Mouse (Mus musculus) urinary bladder, postnatal 36 days (tissue): ENCODE data around the gene Gorasp2.

Source experiments
- DNase-seq, 2 experiments: peaks; one replicate each; pipeline ENCODE4 v3.0.0; 2022; ENCODE audit warnings: low spot score in 2 of 2, mixed read lengths in 1 of 2

Gorasp2 gene

DNA sequence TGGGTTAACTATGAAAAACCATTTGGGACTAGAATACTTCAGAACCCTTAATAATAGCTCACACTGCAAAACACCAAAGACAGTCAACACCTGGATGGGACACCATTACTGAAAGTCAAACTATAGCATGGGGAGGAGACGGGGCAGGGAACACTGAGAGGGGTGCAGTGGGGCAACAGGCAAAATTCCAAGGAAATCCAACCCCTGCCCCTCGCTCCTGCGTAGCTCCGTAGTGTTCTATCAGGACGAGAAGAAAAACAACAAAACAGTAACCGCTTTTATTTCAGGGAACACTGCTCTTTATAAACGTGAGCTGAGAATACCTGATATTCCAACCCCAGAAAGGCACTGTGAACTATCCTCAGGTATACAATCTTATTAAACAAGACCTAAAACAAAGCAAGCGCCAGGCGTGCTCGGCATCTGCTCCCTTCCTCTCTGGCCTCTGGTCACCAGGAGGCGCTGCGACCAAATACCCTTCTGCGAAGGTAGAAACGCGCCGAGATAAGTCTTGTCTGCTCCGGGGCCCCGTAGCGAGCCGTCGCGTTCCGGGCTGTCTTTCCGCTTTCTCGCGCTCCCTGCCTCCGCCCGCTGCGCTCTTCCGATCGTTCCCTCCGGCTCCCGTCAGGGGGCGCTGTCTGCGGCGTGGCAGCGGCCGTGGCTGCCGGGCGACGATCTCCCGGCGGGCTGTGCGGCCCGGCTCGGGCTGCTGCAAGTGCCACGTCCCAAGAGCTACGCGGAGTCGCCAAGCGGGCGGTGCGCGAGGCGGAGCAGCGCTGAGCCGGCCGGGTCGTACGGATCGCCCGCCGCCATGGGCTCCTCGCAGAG, at the start of gene Gorasp2:
Gorasp2 (plus strand) TSS at position 690 of the 828 bp plus-strand sequence.
- DNase-seq = peak; percentile 95

DNA sequence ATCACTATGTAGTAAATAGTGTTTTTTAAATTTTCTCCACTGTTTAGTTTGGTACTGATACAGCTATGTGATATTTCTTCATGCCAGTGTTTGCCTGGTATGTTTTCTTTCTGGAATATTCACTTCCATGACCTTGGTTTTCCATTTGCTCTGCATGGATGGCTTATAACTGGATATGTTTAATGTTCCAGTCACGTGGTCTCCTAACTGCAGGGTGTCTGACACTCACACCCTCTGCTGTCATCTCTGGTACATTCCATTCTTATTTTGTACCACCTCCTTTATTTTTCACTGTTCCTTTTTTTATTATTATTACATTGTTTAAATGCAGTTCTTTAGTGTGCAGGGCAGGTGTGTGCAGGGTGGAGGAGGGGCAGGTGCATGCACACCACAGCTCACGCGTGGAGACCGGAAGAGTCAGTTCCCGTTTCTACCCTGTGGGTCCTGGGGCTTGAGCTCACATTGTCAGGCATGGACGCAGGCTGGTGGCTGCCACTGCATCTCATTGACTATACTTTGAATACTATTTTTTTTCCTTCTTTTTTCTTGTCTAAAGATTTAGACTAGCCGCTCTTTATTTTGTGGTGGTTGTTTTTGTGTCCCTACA, 46.5 kb upstream of the Gorasp2 start:
- DNase-seq = no peak

DNA sequence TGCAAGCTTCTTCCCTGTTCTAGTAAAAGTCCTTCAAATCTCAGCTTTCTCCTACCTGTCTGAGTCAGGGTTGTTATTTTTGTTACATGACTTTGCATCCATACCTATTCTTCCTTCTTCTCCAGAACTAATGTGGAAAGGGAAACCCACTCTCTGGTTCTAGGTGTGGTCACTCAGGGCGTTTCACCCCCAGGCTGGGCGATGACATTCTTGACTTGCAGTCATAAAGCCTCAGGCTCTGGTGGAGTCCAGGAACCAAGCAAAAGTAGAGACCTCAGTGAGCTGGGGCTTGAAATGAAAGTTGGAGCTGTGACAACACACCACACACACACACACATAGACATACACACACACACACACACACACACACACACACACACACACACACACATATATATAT, 45.3 kb upstream of the Gorasp2 start:
- no peak for DNase-seq

DNA sequence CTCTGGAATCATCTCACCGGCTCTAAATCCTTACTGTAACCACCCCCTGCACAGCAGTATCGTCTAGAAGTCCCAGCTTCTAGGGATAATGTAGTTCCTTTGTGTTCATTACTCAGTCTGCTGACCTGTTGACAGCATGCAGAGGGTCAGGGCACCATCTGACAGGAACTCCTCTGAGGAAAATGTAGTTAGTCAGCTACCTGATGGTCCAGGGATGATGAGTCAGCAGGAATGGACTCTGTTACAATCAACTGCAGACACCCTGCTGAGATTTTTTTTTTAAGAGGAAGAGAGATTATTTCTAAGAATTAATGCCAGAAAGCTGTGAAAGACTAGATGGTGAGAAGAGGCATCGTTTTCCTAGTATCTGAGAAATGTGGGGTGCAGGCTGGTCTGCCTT, 44.8 kb upstream of the Gorasp2 start:
- no peak for DNase-seq

DNA sequence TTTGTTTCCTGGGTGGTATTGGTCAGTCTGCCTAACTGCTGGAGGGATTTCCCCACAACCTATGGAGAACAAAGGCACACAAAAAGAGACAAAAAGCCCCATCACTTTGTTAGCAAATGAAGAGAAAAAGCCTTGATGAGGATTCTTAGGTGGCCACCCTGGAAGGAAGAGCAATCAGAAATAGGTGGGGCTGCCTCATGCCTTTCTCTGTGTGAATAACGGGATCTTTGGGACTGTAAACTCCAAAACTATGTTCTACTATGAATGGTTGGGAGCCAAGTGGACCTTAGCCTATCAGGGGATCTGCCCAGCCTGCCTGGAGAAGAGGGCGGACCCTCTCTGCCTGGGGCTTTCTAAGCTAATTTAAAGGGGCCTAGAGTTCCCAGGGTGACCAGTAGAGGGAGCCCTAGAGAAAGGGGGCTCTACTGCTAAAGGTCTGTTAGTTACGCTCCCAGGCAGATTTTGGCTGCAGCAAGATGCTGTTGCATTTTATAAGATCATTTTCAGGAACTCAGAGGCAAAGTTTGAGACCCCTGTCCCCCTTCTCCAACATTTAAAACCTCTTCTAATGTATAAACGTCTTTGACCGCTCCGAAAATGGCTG, 42.0 kb upstream of the Gorasp2 start:
- no peak for DNase-seq

DNA sequence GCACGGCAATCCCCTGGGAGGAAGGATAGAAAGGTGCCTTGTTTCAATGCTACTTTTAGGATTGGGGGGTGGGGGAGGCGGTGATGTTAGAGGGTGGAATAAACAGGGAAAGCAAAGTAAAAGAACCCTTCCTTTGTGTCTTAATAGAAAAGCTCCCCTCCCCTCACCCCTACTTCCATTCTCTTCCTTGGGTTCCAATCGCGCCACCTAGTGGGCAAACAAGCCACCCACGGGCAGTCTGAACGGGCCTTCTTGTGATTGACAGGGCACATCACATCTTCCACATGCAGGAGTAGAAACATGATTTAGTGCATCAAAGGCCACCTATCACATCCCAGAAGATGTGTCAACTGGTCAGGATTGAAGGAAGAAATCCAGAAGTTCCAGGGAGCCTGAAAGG, 41.2 kb upstream of the Gorasp2 start:
- DNase-seq = no peak

DNA sequence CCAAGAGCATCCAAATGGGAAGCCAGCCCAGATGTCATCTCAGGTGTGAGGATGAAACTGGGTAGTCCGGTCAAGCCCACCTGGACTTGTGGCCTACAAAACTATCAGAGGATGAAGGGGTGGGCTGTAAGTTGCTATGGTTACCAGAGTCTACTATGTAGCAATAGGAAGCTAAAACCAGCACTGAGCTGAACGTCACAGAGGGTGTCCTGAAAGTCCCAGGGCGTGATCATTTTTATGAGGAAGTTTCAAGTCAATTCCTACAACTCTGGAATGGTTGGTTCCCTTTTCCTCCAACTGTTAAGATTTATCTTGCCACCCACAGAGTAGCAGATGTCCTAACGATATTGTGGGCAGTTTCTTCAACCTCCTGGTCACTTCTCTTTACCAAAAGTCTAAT, 39.1 kb upstream of the Gorasp2 start:
- no peak for DNase-seq

DNA sequence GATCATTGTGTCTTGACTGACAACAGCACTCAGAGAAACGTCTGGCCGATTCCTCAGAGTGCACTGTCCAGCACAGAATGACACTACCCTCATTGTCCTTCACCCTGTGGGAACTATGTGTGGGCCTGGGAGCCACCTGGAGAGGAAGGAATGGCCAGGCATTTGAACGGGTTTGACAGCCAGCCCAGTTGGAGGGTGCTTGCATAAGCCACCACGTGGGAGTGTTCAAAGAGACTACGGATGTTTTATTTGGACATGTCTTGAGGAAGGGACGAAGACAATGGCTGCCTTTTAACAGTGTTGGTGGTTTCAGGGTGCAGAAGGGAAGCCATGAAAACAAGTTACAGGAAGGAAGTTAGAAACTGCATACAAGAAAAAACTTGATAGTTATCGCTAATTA, 35.6 kb upstream of the Gorasp2 start:
- DNase-seq = no peak

DNA sequence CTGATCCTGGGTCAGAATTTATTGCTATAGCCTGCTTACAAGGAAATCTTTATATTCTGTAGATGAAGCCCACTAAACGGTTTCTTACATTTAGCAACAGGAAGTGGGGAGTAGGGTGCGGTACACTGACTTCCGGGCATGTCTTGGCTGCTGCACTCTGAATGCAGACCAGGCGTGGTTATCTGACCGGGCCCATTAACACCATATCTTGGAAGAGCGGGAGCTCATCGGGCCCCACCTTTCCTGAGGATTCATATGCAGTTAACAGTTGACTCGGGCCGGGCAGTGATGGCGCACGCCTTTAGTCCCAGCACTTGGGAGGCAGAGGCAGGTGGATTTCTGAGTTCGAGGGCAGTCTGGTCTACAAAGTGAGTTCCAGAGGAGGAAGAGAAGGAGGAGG, 33.0 kb upstream of the Gorasp2 start:
- no peak for DNase-seq

DNA sequence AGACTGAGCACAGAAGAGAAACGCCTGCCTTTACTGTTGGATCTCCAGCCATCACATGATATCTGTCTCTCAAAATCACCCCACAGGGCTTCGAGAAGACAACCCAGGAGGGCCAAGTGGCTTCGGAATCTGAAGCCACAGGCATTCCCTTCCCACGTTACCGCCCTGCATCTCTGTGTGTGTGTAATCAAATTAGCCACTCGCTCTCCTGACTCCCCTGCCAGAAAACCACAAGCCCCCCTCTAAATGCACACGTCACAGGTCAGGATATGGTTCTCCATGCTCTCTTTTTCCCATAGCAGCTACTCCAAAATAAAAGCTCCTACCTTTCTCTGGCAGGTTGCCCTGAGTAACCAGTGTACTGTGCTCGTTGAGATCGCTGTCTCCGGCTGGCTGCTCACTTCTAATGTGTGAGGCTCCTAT, 32.0 kb upstream of the Gorasp2 start:
- DNase-seq = no peak

DNA sequence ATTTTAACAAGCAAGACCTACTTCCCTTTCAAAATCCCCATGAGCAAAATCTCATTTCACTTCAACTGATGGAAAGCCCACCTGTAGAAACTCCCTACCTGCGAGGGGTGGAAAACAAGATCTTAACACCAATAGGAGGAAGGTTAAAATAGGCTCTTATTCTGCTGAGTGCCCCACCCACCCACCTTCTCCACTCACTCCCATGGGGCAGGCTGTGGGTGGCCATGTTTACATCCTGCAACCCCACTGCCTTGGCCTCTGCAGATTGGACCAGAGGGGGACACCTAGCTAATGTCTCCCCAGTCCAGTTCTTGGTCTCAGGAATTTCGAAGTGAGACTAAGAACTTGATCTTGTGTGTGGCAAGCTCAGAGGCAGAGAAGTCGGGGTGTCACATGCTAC, 31.5 kb upstream of the Gorasp2 start:
- no peak for DNase-seq

DNA sequence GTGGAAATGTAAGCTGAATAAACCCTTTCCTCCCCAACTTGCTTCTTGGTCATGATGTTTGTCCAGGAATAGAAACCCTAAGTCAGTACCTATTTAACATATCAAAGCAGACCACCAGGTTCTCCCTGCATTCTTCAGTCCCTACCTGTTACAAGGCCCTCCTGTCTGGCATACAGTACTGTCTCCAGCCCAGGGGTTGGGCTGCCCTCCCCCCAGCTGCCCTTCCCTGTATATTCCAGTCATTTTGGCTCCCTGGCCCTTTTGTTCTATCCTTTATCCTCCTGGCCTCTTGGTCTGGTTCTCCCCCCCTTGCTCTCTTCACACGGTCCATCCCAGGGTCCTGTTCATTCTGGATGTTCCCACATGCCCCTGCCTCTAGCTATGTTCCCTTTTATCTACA, 30.1 kb upstream of the Gorasp2 start:
- DNase-seq = no peak

DNA sequence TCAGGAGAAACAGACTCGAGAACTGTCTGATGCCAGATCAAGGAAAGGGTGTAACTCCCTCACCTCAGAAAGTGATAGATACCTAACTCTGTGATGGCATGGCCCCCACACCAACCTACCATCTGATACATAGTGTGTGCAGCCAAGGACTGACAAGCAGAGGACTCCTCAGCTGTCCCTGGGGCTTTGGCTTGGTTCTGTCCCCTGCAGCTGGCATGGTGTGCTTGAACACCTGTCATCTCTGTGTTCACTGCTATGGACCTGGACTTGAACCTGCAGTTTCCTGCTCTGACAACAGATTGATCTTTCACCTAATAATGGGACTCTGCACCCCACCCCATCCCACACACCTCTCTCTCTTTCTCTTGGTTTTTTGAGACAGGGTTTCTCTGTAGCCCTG, 29.0 kb upstream of the Gorasp2 start:
- no peak for DNase-seq

DNA sequence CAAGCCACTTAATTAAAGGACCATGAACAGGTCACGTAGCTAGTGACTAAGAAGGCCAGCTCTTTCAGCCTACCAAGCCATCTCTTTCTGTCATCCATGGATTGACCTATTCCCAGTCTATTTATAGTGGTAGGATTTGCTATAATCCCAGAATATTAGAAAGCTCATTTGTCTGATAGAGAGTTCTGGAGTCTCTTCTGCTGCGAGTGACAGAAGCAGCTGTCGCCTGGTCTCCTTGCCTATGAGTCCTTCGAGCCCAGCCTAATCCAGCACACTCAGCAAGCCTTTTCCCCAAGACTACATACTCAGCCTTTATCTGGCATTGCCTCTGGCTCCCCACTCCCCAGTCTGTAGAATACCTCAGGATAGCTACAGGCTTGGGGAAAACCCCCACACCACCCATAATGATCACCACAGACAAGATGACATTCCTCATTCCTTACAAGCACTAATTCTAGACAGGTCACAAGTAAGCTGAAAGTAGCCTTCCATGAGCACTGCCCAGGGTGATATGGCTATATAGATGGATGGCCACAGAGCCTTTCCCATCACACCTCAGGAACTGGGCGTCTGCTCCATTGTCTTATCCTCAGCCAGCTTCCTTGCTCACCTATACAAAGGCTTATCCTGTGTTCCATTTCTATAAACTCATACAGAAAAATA, 27.2 kb upstream of the Gorasp2 start:
- no peak for DNase-seq

DNA sequence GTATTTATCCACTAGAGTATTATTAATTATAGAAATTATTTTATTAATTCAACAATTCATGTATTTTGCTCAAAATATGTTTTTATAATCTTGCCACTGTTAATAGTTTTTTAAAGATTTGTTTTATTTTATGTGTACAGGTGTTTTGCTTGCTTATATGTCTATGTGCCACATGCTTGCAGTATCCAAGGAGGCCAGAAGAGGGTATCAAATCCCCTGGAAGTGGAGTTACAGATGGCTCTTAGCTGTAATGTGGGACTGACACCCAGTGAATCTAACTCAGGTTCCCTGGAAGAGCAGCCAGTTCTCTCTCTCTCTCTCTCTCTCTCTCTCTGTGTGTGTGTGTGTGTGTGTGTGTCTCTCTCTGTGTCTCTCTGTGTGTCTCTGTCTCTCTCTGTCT, 20.4 kb upstream of the Gorasp2 start:
- DNase-seq = no peak

DNA sequence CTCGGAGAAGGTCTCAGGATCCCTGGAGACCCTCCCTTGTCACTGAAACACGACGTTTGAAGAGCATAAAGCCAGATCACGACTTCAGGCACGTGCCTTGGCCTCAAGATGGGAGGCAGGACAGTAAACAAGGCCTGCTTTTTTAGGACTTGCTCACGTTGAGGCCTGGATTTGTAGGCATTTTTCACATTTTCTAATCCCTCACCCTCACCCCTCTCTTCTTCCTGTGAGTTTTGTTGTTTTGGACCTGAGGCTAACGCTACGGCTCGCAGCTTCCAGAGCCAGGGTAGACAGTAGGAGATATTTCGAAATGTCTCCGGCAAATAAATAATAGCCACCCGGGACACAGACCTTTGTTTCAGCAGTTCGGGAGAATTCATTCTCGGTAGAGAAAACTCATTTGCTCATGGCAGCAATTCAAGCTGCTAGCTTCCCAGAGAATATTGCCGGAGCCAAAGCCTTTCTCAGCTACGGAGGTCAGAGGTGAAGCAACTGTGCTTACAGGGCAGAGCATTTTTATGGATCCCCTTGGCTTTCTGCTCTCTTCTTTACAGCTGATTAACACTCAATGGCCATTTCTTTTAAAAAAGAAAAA, 18.3 kb upstream of the Gorasp2 start:
- peak in 1 of 2 experiments; percentile 20 for DNase-seq

DNA sequence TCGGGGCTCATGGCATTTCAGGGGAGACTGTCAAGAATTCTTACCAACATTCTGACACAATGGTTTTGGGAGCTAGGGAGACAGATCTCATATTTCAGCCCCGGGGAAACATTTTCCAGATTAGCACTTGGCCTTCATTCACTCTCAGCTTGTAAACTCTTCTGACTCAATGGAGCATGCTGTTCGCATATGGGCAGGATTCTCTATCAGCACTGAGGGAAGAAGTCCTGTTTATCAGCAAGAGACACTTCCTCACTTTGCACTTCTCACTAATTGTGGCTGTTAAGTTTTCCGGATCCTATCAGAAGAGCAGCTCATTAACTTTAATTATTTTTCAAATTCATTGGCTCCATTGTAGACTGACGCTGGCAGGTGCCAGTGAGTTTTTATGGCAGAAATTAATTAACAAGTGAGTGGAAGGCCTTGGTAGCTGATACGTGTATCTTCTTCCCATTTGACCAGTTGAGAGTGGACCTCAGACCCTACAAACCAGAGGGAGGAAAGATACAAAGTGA, 16.1 kb upstream of the Gorasp2 start:
- no peak for DNase-seq

DNA sequence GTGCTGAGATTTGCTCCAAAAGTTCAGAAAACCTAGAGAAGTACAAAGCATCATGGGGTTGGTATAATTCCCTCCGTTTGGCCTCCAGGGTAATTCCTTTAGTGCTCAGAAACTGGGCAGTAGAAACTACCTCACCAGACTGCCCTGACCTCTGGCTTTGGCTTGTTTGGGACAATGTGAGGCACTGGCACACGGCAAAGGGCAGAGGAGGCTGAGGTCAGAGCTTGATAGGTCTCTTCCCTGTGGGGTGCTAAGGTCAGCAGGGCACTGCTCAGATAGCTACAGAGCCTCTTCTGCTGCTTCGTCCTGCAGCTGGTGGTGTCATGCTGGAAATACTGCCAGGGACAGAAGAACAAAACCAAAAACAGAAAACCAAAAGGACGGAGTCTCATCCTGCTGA, 13.7 kb upstream of the Gorasp2 start:
- DNase-seq = no peak

DNA sequence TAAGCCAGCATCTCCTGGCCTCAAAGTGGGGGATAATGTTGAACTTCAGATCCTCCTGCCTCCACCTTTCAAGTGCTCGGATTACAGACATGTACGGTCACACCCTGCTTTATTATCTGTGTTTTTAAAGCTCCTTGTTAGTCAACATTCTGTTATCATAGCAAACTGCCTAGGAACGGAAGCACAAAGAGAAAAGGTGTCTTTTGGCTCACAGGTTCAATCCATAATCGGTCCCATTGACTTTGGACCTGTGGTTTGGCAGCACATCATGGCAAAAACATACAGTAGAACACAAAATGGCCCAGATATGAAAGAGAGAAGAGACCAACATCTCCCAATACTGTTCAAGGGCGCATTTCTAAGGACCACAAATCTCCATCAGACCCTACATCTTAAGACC, 13.1 kb upstream of the Gorasp2 start:
- DNase-seq = no peak

DNA sequence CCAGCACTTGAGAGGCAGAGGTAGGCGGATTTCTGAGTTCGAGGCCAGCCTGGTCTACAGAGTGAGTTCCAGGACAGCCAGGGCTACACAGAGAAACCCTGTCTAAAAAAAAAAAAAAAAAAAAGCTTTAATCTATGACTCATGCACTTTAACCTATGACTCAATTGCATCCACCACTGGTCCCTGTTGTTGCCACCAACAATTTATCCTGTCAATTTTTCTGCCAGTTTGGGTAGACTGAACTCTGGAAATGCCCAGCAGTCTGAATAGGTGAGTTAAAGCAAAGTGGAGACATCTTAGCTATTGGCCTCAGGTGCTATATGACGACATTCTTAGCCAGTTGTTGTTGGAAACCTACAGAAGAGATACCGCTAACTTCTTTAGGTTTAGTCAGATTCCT, 11.9 kb upstream of the Gorasp2 start:
- DNase-seq = no peak

DNA sequence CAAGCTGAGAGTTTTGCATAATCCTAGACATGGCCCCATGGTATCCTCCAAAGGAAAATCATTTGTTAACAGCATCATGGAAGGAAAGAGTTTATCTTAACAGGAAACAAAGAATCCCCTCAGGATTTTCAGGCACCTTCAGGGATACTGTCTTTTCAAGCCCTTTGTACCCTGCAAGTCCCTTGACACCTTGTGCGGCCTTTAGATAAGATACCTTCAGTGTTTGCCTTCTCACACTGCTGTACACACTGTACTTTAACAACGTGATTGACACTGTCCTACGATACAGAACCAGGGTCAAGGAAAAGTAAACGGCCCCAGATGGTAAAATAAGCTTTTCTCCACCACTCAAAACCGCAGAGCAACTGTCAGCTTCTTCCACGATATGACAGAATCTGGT, 9.6 kb upstream of the Gorasp2 start:
- DNase-seq = no peak

DNA sequence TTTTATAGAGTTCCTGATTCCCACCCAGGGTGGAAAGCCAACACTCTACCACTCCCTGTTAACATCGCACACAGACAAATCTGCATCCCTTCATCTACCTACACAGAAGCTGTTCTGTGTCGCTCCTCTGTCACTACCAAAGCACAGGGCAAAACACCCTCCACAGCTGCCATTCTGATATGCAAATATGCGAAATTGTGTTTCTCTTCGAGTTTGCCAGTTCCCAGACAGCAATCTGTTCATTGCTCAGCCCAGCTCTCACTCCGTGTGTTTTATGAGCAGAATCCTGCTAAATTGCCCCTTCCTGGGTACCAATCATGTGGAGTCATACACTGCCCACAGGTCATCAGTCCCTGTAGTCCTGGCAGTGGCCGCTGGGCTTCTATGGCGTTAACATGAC, 4.3 kb upstream of the Gorasp2 start:
- no peak for DNase-seq
